Mouse (Mus musculus) left cerebral cortex, postnatal 14 days (tissue): ENCODE data around the gene 4931406P16Rik. TPM values are rescaled to one million over a fixed set of nuclear protein-coding genes. Genes with fewer than 3 reads are reported as not detected.

Experiments
- DNase-seq, 2 experiments: peaks; one replicate each; pipeline ENCODE4 v3.0.0; 2021 to 2022; ENCODE audit warnings: low spot score in 2 of 2, mixed read lengths in 1 of 2
- intact Hi-C: fragments of 180-260 bp; cut with DNase I; formaldehyde crosslinking; loops from one replicate; pipeline ENCODE4 v1.15.1; 2025
- total RNA-seq, 2 experiments: library from RNA; stranded (reverse); gene quantifications; 2 replicates each; pipeline ENCODE4 v1.2.3; 2021

Gene 4931406P16Rik
- total RNA-seq, 2 experiments from 2014 or later = 40.2 to 49.3 TPM

GRCm38 (mm10) chr7:34319123-34319522 is 5.8 kb upstream of the 4931406P16Rik start:
- intact Hi-C loops = no loop called here
- DNase-seq = no peak

- intact Hi-C loops = no loop called here
- DNase-seq = peak in 1 of 2 experiments; percentile 30
These were observed 4.6 kb upstream of the 4931406P16Rik start for GRCm38 (mm10) chr7:34317901-34318476.

GRCm38 (mm10) chr7:34312786-34313442 is 437 bp downstream of the 4931406P16Rik start:
- no peak for DNase-seq
- intact Hi-C loops = loop anchor here (5.0 kb wide), 1 partner anchor 46 kb away; no protein-coding TSS in a partner anchor

GRCm38 (mm10) chr7:34309186-34309764 is 4.1 kb downstream of the 4931406P16Rik start:
- intact Hi-C loops = no loop called here
- DNase-seq = no peak

GRCm38 (mm10) chr7:34308586-34308985 is 4.8 kb downstream of the 4931406P16Rik start:
- intact Hi-C loops = no loop called here
- DNase-seq = no peak

GRCm38 (mm10) chr7:34305454-34305853 is 7.9 kb downstream of the 4931406P16Rik start:
- intact Hi-C loops = no loop called here
- DNase-seq = no peak

GRCm38 (mm10) chr7:34302651-34303050 is 10.7 kb downstream of the 4931406P16Rik start:
- DNase-seq = no peak
- intact Hi-C loops = no loop called here

- intact Hi-C loops = no loop called here
- no peak for DNase-seq
These were observed 11.4 kb downstream of the 4931406P16Rik start for GRCm38 (mm10) chr7:34301952-34302351.

GRCm38 (mm10) chr7:34298818-34299217 is 14.5 kb downstream of the 4931406P16Rik start:
- DNase-seq = no peak
- intact Hi-C loops = no loop called here

GRCm38 (mm10) chr7:34296124-34296523 is 17.2 kb downstream of the 4931406P16Rik start:
- intact Hi-C loops = no loop called here
- no peak for DNase-seq

- DNase-seq = no peak
- intact Hi-C loops = no loop called here
These were observed 20.7 kb downstream of the 4931406P16Rik start for GRCm38 (mm10) chr7:34292633-34293032.

- no peak for DNase-seq
- intact Hi-C loops = no loop called here
These were observed 22.1 kb downstream of the 4931406P16Rik start for GRCm38 (mm10) chr7:34291265-34291664.

- intact Hi-C loops = no loop called here
- DNase-seq = no peak
These were observed 22.8 kb downstream of the 4931406P16Rik start for GRCm38 (mm10) chr7:34290450-34291151.

- no peak for DNase-seq
- intact Hi-C loops = no loop called here
These were observed 35.7 kb downstream of the 4931406P16Rik start for GRCm38 (mm10) chr7:34277656-34278055.

GRCm38 (mm10) chr7:34276066-34276465 is 37.3 kb downstream of the 4931406P16Rik start:
- intact Hi-C loops = no loop called here
- no peak for DNase-seq

- DNase-seq = no peak
- intact Hi-C loops = no loop called here
These were observed 40.9 kb downstream of the 4931406P16Rik start for GRCm38 (mm10) chr7:34272465-34272864.

- intact Hi-C loops = loop anchor here (5.0 kb wide), 3 partner anchors 44 to 89 kb away; partner anchors contain the start of gene 4931406P16Rik
- no peak for DNase-seq
These were observed 44.9 kb downstream of the 4931406P16Rik start for GRCm38 (mm10) chr7:34268463-34268862.

GRCm38 (mm10) chr7:34266421-34266820 is 46.9 kb downstream of the 4931406P16Rik start:
- intact Hi-C loops = loop anchor here (5.0 kb wide), 3 partner anchors 46 to 91 kb away; partner anchors contain the start of gene 4931406P16Rik
- DNase-seq = no peak

- intact Hi-C loops = loop anchor here (5.0 kb wide), 3 partner anchors 46 to 91 kb away; partner anchors contain the start of gene 4931406P16Rik
These were observed 47.4 kb downstream of the 4931406P16Rik start for GRCm38 (mm10) chr7:34265876-34266346.

GRCm38 (mm10) chr7:34263437-34263836 is 49.9 kb downstream of the 4931406P16Rik start:
- no peak for DNase-seq
- intact Hi-C loops = no loop called here

More at GRCm38 (mm10) chr7:34265876-34266346, 47.4 kb downstream of the 4931406P16Rik start:
- DNase-seq = peak; percentile 77 to 89
